Mouse (Mus musculus) brain, adult 2 months (tissue): Measurements from ENCODE around the gene Cyp27a1.

Experiments used
- DNase-seq: peaks from one replicate; pipeline ENCODE4 v3.0.0; 2011; ENCODE audit warnings: low read depth, low spot score

The Cyp27a1 gene

DNA sequence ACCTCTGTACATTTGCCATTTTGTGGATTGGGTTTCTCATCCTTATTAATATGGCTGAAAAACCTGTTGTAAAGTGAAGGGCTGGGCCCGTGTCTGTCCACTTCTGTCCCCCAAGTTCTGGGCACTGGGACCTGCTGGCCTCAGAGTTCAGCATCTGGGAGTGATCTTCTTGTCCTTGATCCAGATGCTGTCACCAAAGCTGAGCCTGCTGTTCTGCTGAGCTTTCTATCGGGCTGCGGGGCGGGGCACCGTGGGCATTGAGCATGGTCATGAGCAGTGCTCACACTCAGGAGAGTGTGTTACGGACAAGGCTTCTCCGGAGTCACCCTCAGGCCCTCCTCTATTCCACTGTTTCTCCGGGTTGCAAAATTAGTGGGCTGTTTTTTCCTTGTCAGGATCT is 4.7 kb downstream of the Cyp27a1 start:
- DNase-seq, result no peak

DNA sequence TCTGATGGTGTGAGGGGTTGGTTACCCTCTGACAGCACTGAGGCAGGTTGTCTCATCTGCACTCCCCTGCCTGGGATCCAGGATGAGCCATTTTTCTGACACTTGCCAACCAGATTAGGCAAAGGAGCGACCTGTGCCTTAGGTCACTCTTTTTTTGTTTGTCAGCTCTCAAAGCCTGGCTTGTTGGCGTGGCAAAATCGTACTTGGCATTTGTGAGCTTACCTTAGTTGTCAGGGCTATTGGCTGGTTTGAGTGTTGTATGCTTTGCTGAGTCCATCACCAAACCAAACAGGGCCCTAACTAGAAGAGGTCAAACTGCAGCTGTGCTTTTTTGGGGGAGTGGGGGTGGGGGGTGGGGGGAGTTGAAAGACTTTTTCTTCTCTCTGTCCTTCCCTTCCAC is 5.9 kb downstream of the Cyp27a1 start:
- DNase-seq, result no peak

DNA sequence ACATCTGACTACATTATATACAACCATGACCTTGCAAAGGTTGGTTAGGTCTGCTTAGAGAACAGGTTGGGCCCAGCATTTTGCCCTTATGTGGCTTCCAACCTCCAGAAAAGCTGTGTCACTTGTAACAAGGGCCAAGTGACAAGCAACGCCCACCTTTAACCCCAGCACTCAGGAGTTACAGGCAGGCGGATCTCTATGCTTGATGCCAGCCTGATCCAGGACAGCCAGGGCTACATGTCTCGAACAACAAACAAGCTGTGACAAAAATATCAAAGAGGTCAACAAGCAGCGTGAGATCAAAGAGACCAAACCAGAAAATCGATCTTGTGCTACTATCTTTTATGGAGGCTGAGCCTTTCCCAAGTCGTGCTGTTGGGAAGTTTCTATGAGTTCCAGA is 8.3 kb downstream of the Cyp27a1 start:
- no peak for DNase-seq

DNA sequence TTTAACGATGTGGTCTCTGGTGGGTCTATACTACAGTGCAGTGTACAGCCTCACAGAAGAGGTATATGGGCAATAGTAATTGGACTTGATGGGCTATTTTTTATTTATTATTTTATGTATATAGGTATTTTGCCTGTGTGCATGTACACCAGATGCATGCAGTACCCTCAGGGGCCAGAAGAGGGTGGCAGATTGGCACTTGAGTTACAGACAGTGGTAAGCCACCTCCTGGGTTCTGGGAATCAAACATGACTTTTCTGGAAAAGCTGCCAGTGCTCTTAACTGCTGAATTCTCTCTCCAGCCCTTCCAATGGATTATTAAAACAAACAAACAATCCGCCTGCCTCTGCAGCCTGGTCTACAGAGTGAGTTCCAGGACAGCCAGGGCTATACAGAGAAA is 10.4 kb downstream of the Cyp27a1 start:
- DNase-seq, result no peak

DNA sequence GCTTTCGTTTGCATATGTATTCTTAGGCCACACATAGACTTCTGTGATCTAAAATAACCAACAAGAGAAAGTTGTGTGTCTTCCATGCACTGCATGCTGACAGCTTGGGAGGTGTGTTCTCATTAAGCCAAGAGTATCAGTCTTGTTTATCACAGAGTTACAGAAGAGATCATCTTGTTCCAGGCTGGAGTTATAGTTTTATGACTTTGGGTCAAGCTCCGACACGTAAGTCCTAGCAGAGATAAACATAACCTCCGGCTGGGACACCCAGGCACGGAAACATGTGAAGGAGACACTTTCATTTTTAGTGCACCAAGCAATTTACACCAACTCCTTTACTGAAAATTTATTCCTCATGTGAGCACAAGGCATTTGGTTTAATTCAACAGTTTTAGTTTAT is 12.7 kb downstream of the Cyp27a1 start:
- DNase-seq, result no peak

DNA sequence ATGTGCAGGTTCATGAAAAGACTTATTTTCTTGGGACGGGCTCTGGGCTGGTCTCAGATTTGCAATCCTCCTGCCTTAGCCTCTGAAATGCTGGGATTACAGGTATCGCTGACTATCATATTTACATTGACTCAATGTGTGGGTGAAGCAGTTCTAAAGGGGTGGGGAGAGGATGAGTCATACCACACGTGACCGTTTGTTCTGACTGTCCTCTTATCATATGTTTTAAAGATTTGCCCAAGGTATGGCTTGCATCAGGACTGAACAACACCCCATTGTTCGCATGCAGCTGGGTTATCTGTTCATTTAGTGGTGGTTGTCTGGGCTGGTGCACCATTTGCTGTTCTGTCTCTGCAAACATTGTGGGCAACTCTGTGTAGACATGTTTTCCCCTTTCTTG is 13.3 kb downstream of the Cyp27a1 start:
- DNase-seq, result no peak

DNA sequence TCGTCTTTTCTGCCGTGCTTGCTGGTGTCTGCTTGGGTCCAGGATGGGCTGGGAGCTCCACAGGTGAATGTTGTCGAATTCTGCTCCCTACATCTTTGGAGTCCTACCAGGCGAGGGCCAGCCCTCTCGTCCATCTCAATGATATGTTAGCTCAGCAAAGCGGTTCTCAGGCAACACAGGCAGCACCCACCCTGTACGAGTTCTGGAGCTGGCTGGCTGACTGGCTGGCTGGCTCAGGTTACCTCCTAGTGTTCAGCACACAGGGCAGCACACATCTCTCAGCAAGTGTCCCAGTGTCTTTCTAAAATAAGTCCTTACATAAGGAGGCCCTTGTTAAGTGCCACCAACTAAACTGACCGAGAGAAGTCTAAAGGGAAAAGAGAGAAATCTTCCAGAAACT is 15.1 kb downstream of the Cyp27a1 start:
- no peak for DNase-seq

DNA sequence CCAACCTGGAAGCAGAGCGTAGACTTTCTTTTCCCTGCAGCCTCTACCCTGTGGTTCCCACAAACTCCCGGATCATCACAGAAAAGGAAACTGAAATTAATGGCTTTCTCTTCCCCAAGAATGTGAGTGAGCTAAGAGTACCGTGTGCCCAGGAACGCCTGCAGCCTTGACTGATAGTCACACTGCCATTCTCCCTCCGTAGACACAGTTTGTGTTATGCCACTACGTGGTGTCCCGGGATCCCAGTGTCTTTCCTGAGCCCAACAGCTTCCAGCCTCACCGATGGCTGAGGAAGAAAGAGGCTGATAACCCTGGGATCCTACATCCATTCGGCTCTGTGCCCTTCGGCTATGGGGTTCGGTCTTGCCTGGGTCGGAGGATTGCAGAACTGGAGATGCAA is 23.6 kb downstream of the Cyp27a1 start:
- DNase-seq, result no peak

DNA sequence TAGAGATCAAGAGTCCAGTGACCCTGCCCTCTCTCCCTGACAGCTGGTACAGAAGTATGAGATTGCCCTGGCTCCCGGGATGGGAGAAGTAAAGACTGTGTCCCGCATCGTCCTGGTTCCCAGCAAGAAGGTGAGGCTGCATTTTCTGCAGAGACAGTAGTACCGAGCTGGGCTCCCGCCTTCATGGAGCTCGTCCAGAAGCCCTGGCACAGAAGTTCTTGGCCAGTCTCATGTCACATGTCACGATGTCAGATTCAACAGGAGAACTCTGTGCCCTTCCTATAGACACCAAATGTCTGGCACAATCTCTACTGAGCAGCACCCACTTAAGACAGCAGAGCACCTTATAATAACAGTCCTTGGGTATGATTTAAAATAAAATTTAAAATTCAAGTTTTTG is 24.1 kb downstream of the Cyp27a1 start:
- DNase-seq, result no peak

DNA sequence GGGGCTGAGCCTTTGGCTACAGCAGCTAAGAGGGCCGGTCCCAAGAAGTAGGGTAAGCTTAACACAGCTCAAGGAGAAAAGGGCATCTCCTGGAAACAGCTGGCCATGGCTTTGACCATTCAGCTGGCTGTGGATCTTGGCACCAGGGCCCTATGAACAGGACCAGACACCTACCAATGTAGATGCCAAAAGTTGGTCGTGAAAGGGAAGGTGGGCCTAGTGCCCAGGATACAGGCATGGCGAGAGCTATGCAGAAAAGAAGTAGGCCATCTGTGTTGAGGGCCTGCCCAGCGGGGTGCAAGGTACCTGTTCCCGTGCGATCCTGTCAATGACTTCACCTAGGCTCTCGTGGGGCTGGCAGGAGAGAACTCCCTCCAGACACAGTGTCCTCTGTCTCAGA is 27.5 kb downstream of the Cyp27a1 start:
- DNase-seq, result no peak

DNA sequence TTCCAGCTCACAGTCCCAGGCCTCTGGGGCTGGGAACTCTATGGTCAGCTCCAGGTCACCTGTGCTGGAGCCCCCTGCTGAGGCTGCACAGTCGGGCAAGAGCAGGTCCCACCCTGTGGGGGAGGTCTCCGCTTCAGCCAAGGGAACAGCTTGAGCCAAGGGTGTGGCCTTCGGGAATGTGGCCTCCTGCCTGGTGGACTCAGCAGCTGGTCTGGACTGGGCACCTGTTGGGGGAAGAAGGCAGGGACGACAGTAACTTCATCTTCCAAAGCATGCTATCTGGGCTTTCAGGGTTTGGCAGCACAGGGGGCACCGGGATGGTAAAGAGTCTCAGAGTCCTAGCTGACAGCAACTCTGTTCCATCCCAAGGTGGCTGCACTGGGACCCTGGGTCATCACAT is 34.0 kb downstream of the Cyp27a1 start:
- DNase-seq, result no peak

DNA sequence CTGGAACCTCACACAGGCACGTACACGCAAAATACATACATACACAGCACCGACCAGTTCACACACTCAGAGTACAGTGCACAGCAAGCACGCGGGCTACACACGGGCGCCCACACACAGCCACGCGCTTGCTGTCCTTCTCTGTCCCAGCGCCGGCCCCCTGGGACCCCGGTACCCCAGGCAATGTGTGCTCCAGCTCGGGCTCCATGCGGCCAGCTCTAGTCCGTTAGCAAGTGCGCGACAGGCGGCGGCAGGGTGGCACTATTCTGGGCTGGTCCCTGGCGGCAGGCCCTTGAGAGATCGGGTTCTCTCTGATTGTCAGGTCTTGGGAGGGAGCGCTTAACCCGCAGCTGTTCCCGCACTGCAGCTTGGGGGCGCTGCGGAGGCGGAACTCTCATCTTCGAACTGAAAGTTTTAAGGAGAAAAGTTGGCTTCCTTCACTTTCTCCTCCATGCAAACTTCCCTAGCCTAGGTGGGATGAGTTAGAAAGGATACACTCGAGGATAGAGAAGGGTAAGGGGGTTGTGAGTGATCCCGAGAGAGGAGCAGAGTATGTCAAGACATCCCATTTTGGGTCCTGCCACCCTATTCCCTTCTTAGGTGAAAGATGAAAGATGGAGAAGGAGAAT is 35.4 kb downstream of the Cyp27a1 start, which contains the start of gene Prkag3:
Gene Prkag3 (minus strand): TSS at position 579 of the 629 bp plus-strand sequence.
- peak; percentile 53 for DNase-seq

DNA sequence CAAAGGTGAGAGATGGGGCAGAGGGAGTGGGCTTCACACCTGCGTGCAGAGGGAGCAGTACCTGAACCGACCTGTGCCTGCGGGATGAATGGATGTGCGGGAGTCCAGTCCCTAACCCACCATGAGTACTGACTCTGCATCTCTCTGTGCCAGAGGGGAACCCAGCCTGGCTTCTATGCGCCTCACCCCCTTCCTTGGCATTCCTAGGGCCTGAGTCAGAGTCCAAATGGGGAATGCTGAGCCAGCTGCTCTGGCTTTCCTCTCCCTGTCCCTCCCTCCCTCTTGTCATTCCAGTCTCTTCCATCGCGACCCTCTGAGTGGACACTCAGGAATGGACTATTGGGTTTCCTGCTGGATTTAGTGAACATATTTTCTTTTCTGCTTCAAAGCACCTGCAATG is 35.9 kb downstream of the Cyp27a1 start:
- no peak for DNase-seq

DNA sequence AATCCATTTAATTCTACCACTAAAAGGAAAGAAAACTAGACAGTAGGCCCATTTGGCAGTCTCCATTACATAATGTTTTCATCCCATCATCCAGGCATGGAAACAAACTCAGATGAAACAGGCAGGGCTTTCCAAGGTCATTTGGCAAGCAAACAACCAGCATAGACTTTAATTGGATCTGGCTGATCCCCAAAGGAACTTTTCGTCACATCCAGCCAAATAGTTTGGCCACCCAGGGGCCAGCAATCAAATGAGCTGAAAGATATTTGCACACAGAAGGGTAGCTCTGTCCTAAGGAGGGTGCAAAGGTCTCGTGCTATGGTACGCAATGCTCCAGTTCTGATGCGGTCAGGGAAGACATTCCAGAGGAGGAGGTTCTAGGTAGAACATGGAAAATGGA is 37.3 kb downstream of the Cyp27a1 start:
- DNase-seq, result no peak

DNA sequence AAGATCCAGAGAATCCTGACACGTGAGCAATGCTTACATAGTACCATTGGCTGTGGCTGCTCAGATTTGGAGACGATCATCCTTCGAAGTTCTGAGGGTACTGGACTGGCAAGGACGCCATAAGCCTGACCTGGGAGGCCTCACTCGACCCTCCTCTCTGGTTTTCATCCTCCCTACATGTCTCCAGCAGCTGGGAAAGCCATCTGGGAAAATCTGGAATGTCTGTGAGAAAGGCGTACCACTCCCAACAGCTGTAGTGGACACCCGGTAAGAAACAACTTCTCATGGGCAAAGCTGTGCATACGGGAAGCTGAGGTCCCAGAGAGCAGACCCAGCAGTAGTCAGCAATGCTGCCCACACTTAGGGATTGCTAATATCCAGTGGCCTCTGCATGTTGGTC is 38.8 kb downstream of the Cyp27a1 start:
- no peak for DNase-seq

DNA sequence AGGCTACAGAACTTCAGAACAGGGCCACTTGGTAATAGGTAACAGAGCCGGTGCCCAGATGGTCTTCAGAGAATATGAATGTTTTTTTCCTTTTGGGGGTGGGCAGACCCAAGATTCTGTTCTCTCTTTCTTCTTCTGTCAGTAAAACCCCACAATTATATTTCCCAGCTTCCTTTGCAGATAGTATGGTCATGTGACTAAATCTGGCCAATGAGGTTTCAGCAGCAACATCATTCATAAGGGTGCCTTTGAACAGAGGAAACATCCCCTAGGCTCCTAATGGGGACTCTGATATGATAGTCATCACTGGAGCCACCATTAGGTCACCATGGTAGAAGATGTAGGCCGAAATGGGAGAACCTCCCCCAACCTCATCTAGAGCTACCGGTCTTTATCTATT is 39.5 kb downstream of the Cyp27a1 start:
- no peak for DNase-seq

DNA sequence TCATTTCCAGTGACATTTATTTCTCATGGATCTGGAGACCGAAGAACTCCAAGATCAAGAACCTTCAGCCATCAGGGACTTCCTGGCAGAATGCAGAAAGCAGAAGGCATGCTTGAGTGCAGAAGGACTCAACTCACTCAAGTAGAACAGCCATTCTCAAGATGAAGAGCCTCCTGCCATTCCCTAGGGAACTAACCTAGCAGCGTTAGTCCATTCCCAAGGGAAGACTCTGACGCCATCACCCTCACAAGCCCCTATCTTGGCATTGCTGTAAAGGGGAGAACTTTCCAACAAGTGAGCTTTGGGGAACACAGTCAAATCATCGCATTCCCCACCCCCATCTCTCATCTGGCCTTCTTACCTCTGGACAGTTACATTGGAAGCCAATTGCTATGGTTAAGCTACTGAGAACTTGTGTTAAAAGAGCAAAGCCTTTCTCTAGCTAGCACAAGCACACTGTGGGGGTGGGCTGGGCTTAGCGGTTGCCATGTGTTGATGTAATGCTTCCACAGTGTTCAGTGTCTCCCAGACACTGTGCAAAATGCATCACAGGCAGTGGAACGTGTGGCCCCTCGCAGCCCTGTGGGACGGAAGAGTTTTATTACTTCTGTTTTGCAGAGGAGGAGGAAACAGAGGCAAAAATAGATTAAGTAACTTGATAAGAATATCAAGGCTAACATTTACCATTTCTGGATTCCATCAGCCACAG is 40.0 kb downstream of the Cyp27a1 start:
- no peak for DNase-seq

DNA sequence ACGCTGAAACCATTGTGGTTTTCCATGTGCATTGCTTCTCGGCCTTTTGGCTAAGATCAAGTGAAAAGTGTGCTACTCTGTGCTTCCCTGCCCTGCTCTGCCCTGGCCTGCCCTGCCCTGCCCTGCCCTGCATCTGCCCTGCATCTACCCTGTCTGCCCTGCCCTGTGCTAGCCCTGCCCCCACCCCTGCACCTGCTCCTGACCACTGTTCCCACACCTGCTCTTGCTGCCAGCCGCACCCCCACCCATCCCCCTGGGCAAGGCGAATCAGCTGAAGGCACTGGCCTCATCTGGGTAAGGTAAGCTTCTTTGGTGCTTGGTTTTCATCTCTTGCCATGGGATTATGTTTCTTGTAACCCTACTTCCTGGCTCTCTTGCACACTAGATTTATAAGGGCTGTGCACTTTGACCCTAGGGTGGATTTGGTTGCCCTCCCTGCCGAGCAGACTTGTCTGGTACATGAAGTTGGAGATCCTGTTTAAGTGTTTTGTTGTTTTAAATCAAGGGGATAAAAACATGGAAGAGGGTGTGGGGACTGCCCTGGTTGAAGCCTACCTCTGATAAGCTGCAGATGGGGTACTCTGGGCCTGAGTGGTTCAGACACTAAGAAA is 40.9 kb downstream of the Cyp27a1 start:
- no peak for DNase-seq

DNA sequence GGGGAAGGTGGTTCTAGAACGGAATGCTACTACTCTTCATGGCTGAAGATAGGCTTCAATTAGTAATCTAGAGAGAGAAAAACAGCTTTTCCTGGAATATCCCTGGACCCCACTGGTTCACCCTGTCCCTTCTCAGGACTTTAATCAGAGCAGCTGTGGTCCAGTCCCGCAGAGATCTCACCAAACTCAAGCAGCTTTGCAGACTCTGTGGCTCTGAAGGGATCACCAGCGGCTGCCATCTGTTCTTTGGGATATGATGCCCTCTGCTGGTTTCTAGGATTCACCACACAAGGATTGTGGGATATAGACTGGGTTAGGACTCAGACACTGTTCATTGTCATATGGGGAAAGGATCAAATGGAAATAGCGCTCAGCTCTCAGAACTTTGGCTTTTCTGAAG is 46.4 kb downstream of the Cyp27a1 start:
- peak; percentile 68 for DNase-seq

DNA sequence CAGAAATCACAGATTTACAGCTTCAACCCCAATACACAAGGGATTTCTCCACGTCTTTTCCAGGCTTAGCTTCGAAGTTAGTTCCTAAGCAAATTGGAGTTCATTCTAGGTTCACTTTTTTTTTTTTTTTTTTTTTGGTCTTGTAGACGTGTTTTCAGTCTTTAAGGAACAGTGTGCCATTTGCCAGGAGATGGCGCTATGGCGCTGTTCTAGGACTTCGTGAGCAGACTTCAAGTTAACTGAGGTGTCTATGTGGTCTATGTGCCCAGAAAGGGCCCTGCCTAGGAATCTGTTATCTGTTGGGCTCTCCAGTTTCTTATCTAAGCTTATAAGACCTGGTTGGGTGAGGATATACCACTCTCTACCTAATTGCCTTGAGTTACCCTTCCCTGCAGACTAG is 49.7 kb downstream of the Cyp27a1 start:
- DNase-seq, result peak; percentile 92

DNA sequence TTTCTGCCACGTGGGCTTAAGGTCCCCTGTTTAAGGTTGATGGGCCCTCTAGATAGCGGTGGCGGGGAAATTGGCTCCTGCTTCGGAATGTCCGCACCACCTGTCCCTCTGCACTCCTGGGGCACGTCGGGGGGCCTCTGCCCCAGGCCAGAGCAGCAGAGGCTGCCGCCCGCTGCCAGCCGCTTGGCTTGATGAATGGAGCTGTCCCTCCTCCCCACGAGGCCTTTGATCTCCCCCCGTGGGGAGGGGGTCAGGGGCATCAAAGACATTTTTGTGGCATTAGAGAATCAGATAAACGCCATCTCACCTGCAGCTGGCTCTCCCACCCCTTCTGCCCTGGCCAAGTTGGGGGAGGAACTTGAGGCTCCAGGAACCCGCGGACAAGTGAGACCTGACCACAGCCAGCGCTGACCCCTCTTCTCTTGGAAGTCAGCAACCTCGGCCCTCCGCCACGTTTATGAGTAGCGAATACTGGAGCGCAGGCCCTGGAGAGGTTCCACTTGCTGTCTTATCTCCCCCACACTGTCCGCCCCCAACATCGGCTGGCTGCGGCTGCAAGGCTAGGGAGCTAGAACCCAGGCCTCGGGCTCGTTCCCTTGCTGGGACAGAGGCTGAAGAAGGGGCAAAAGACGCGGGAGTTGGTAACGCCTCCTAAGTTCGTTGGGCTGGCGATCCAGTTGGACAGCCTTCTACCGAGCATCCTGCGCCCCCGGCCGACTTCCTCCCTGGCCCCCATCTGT is 57.5 kb downstream of the Cyp27a1 start:
- no peak for DNase-seq

DNA sequence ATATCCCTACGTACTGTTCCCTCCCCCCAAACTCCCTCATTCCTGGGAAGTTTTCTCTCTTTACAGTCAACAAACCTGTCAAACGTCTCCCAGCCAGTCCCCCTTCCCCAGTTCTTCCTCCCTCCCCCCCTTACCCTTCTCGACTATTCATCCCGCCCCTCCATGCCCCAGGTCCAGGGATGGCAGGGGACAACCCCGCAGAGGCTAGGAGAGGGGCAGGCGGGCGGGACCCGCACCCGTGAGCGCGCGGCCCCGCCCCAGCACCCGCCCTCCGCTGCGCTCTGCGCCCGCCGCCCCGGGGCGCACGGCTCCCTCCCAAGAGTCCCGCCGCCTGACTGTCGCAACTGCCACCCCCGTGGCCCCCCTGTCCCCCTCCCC is 58.1 kb downstream of the Cyp27a1 start:
- no peak for DNase-seq

DNA sequence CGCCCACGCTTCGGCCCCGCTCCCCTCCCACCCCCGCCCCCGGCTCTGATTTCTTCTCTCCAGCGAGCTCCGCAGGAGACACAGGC is 58.3 kb downstream of the Cyp27a1 start, which contains the start of gene Wnt6:
Gene Wnt6 (plus strand): TSS at position 48 of the 86 bp plus-strand sequence.
- no peak for DNase-seq
